Mouse (Mus musculus) kidney, postnatal 0 days (tissue): ENCODE measurements around the gene Pde6c. TPM values are rescaled to one million over a fixed set of nuclear protein-coding genes. Genes with fewer than 3 reads are reported as not detected.

Experiments
- ATAC-seq: fragments of 200-750 bp; cut with Nextera tagmentation; replicated peaks from 2 replicates; pipeline ENCODE4 v1.8.0; 2017; ENCODE audit warnings: low read depth, moderate number of reproducible peaks, moderate TSS enrichment, moderate library complexity; ENCODE audit not compliant: low FRiP score
- DNase-seq: peaks from one replicate; pipeline ENCODE4 v3.0.0-alpha.2; 2016; ENCODE audit warnings: low spot score
- H3K27ac ChIP-seq: fragments of 300-500 bp; sonication (generic); 2 replicates; pipeline ENCODE4 v1.5.1; 2014; ENCODE audit warnings: mild to moderate bottlenecking
- H3K27me3 ChIP-seq: fragments of 300-500 bp; sonication (generic); 2 replicates; pipeline ENCODE4 v1.6.1; 2014; ENCODE audit warnings: low read length, mixed read lengths; ENCODE audit not compliant: insufficient read depth
- H3K36me3 ChIP-seq: fragments of 300-500 bp; sonication (generic); 2 replicates; pipeline ENCODE4 v1.6.1; 2014; ENCODE audit warnings: low read length, mixed read lengths; ENCODE audit not compliant: insufficient read depth
- H3K4me1 ChIP-seq: fragments of 300-500 bp; sonication (generic); replicated peaks from 2 replicates; pipeline ENCODE4 v1.6.1; 2014; ENCODE audit warnings: antibody characterized with exemption, low read length, mixed read lengths; ENCODE audit not compliant: insufficient read depth
- H3K4me2 ChIP-seq: fragments of 300-500 bp; sonication (generic); 2 replicates; pipeline ENCODE4 v1.6.1; 2014; ENCODE audit warnings: mild to moderate bottlenecking, low read length, moderate library complexity, mixed read lengths
- H3K4me3 ChIP-seq: fragments of 300-500 bp; sonication (generic); replicated peaks from 2 replicates; pipeline ENCODE4 v1.5.1; 2014; ENCODE audit warnings: low read depth, low read length
- H3K9ac ChIP-seq: fragments of 300-500 bp; sonication (generic); 2 replicates; pipeline ENCODE4 v1.6.1; 2014; ENCODE audit warnings: low read depth, low read length
- H3K9me3 ChIP-seq: fragments of 300-500 bp; sonication (generic); replicated peaks from 2 replicates; pipeline ENCODE4 v1.6.1; 2016; ENCODE audit warnings: low read length, inconsistent platforms, mixed read lengths
- CTCF ChIP-seq: IDR thresholded peaks from 2 replicates; pipeline ENCODE4 v1.5.1; 2016; ENCODE audit warnings: antibody characterized with exemption, low read depth, mild to moderate bottlenecking, moderate library complexity
- WGBS: fragments of 180-500 bp; shearing (Covaris S2); extraction: QIAGEN DNeasy Blood & Tissue Kit; methylation state at CpG from one replicate; pipeline ENCODE4 v1.1.7; 2014; 5-methylcytosine and 5-hydroxymethylcytosine counted together
- polyA plus RNA-seq: library from polyadenylated mRNA; unstranded; fragments of >200 nt; fragmentation: Nextera tagmentation; extraction: Ambion mirVana; gene quantifications from 2 replicates; pipeline ENCODE4 v1.2.1, GENCODE M21; 2015

The Pde6c gene
- polyA plus RNA-seq, 1 experiment from 2014 or later: 0.16 TPM

DNA sequence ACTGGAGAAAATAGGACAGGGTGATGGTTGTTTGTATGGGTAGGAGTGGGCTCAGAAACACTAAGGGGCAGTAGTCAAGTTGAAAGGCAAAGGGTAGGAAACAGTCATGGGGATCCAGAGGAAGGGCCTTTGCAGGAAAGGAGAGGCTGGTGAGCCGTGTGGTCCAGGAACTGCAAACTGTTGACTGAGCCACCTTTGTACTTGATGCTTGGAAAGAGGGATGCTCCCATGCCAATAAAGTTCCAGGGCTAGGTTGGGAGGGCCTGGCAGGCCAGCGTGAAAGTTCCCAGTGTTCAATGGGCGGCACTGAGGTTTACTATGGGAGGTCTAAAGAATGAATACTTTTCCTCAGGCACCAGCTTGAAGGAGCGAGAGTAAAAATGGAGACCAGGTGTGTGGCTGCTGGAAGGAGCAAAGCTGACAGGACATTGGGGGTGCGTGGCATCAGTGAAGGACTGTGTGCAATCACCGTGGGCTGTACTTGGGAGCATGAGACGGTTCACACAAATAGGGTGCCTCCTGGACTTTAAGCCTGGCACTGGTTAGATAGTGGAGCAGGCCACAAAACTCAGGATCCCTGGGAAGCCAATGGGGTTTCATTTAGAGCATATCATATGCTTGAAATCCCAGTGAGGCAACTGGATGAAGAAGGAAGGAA lies 17.6 kb upstream of the Pde6c start:
- TF ChIP-seq CTCF: no peak
- no peaks in the 10 kb centered on the region for H3K27me3 ChIP-seq
- no peak overlapping the region for H3K4me2 ChIP-seq
- no peaks in the 10 kb centered on the region for H3K9me3 ChIP-seq
- WGBS: 88% methylated on average over 7 of the region's 7 CpGs
- H3K36me3 ChIP-seq: no peaks in the 10 kb centered on the region
- H3K9ac ChIP-seq: no peak overlapping the region
- H3K4me1 ChIP-seq: no peaks in the 10 kb centered on the region
- ATAC-seq (no peak), DNase-seq (no peak)
- no peak overlapping the region for H3K4me3 ChIP-seq
- H3K27ac ChIP-seq: no peak overlapping the region

DNA sequence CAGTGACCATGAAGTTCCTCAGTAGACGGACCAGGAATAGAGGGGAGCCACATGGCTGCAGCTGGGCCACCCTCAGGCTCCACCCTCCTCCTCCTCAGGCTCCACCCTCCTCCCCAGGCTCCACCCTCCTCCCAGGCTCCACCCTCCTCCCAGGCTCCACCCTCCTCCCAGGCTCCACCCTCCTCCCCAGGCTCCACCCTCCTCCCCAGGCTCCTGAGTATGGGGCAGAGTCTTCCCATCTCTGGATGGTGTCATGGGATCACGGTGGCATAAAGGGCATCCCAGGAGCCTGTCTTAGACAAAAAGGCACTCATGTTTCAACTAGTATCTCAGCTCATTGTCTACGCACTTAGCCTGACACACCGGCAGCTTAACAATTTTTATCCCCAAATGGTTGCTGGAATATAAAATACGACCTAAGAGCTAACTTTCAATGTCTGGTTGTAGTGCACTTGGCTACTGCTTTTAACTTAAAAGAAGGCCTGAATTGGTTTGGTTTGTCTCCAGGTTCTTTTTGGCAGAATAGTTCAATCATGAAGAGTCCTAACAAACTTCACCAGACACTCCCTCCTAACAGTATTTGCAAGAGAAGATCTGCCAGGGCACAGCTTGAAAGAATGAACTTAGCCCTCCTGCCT lies 12.3 kb upstream of the Pde6c start:
- Histone ChIP-seq H3K4me2 (no peak overlapping the region), H3K27me3 (peaks cover 16% of the 10 kb centered on the region), H3K4me1 (no peaks in the 10 kb centered on the region), H3K36me3 (no peaks in the 10 kb centered on the region), H3K27ac (no peak overlapping the region), H3K4me3 (no peak overlapping the region), H3K9ac (no peak overlapping the region), H3K9me3 (no peaks in the 10 kb centered on the region)
- ATAC-seq: no peak
- DNase-seq: no peak
- TF ChIP-seq CTCF: no peak
- 81% methylated on average over 5 of the region's 5 CpGs for WGBS

DNA sequence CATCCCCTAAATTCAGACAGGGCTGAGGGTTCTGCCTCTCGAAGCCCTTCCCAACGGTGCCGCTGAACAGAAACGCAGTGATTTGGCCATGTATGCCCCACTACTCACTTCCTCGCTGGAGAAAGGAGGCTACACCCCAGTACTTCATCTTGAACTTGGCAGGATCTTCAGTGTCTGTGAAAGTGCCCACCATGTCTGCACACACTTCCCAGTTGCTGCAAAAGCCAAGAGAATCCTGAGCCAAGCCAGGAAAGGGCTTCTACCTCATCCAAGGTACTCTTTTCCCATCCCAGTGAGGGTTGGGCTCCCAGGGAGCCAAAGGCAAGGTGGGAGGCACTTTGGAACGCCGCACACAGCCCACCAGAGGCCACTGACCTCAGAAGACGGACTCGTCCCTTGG lies 8.7 kb upstream of the Pde6c start:
- TF ChIP-seq CTCF: no peak
- no peak overlapping the region for H3K9ac ChIP-seq
- no peaks in the 10 kb centered on the region for H3K4me1 ChIP-seq
- no peak for ATAC-seq
- no peak for DNase-seq
- H3K4me2 ChIP-seq: peak overlapping the region; percentile 94
- no peak overlapping the region for H3K27ac ChIP-seq
- peaks cover 16% of the 10 kb centered on the region for H3K27me3 ChIP-seq
- WGBS: 28% methylated on average over 9 of the region's 9 CpGs
- peak overlapping the region; percentile 49 for H3K4me3 ChIP-seq
- no peaks in the 10 kb centered on the region for H3K36me3 ChIP-seq
- no peaks in the 10 kb centered on the region for H3K9me3 ChIP-seq

DNA sequence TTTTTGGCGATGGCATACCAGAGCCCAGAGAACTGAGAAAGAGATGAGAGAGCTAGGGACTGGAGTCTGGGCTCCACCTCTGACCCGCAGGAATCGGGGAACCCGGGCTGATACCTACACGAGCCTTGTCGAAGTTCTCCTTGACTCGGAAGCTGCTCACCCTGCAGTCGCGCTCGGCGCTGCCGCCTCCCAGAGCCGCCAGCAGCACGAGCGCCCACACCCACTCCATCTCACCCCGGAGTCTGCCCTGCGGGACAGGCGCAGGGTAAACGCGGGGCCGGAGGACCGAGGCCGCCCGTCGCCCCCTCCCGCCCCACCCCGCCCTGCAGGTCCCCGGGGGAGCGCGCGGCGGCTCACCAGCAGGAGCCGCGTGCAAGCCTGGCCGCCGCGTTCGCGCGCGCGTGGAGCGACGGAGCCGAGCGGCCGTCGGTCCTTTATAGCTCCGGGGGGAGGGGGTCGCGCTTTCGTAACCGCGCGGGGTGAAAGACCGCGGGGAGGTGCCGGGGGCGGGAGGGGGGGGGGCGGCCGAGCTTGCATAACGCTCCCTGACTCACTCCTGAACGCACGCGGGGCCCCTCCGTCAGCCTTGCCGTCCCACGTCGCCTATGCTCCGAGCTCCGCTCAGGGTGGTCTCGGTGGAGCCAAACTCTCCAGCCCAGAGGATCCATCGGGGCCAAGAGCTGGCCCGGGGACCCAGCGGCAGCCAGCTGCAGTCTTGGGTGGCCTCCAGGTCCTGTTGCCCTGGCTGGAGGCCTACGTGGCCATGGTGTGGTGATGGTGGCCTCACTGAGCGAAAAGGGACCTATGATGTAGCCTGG lies 8.0 kb upstream of the Pde6c start:
- under 1% methylated on average over 66 of the region's 77 CpGs for WGBS
- H3K36me3 ChIP-seq: no peaks in the 10 kb centered on the region
- H3K4me1 ChIP-seq: no peaks in the 10 kb centered on the region
- peaks cover 16% of the 10 kb centered on the region for H3K27me3 ChIP-seq
- DNase-seq (peak; percentile 22), ATAC-seq (peak; percentile 74)
- H3K27ac ChIP-seq: no peak overlapping the region
- TF ChIP-seq CTCF: no peak
- peak overlapping the region; percentile 94 for H3K4me2 ChIP-seq
- H3K9ac ChIP-seq: peak overlapping the region; percentile 46; the same call in 1 of the 2 replicates
- H3K9me3 ChIP-seq: no peaks in the 10 kb centered on the region
- peak overlapping the region; percentile 49 for H3K4me3 ChIP-seq

DNA sequence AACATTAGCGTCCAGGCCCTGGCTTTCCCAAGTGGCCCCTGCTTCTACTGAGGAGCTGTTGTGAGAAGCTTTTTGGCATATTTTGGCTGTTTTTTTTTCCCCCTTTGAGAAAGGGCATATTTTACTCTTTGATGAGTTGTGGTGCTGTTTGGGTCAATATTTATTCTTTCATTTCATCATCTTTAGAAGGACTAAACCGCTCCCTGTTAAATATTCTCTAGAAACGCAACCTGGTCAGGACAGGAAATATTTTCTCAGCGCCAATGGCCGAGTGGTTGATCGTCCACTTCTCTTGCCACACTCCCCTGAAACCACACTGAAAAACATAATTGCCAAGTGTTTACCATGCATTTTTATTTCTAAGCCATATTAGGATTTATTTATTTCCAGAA lies 7.4 kb upstream of the Pde6c start, which contains the start of gene Rbp4:
Gene Rbp4 (minus strand): TSS at position 63 of the 392 bp plus-strand sequence.
- TF ChIP-seq CTCF: no peak
- ATAC-seq (no peak), DNase-seq (no peak)
- peak within 1 kb of the TSS; percentile 94 for H3K4me2 ChIP-seq
- H3K27me3 ChIP-seq: peaks cover 16% of the 10 kb centered on the region
- 63% methylated on average over 6 of the region's 6 CpGs for WGBS
- no peaks in the 10 kb centered on the region for H3K36me3 ChIP-seq
- H3K9ac ChIP-seq: peak within 1 kb of the TSS; percentile 46; the same call in 1 of the 2 replicates
- no peaks in the 10 kb centered on the region for H3K9me3 ChIP-seq
- H3K27ac ChIP-seq: no peak within 1 kb of the TSS
- H3K4me3 ChIP-seq: peak within 1 kb of the TSS; percentile 49
- no peaks in the 10 kb centered on the region for H3K4me1 ChIP-seq

DNA sequence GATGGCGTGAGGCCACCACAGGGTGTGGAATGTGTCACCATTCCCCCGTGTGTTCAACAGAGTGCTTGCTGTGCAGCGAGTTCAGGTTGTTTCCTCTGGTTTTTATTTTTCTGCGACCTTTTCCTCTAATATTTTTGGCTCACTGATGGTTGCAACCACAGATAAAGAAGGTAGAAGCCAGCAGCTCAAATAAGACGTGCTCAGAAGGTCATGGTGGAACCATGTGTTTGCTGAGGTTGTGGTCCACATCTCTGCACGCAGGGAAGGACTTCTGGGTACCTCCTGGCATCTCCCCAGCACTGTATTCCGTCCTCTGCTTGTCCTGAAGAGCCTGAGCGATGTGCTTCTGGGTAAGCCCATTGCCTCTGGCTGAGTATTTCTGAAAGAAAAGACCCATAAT lies 5.9 kb upstream of the Pde6c start:
- H3K4me3 ChIP-seq: no peak overlapping the region
- no peak overlapping the region for H3K4me2 ChIP-seq
- no peaks in the 10 kb centered on the region for H3K9me3 ChIP-seq
- H3K4me1 ChIP-seq: no peaks in the 10 kb centered on the region
- ATAC-seq (no peak), DNase-seq (no peak)
- TF ChIP-seq CTCF: no peak
- H3K27ac ChIP-seq: no peak overlapping the region
- peaks cover 16% of the 10 kb centered on the region for H3K27me3 ChIP-seq
- H3K36me3 ChIP-seq: no peaks in the 10 kb centered on the region
- H3K9ac ChIP-seq: no peak overlapping the region
- 71% methylated on average over 8 of the region's 8 CpGs for WGBS
